Mouse (Mus musculus) spleen, adult 2 months (tissue): ENCODE results near the gene Lrrk1. TPM values are rescaled to one million over a fixed set of nuclear protein-coding genes. Genes with fewer than 3 reads are reported as not detected.

Experiments
- DNase-seq, 2 experiments: peaks; one replicate each; pipeline versions ENCODE4 v3.0.0 to v3.0.0-alpha.2; 2012 to 2021; ENCODE audit warnings: low spot score in 2 of 2, low read depth in 1 of 2
- H3K27ac ChIP-seq: fragments of 200-500 bp; 2 replicates; pipeline ENCODE4 v1.5.1; 2012; ENCODE audit warnings: low read length, inconsistent platforms; ENCODE audit not compliant: insufficient read depth
- H3K27me3 ChIP-seq: fragments of 200-500 bp; 2 replicates; pipeline ENCODE4 v1.6.1; 2012; ENCODE audit warnings: mild to moderate bottlenecking, moderate library complexity, low read length, inconsistent platforms; ENCODE audit not compliant: control insufficient read depth, insufficient read depth
- H3K36me3 ChIP-seq: fragments of 200-500 bp; 2 replicates; pipeline ENCODE4 v1.6.1; 2012; ENCODE audit warnings: mild to moderate bottlenecking, low read length, inconsistent platforms; ENCODE audit not compliant: control insufficient read depth, insufficient read depth
- H3K4me1 ChIP-seq: fragments of 200-500 bp; 2 replicates; pipeline ENCODE4 v1.6.1; 2011; ENCODE audit warnings: inconsistent platforms; ENCODE audit not compliant: control insufficient read depth, insufficient read depth, insufficient read length
- H3K4me3 ChIP-seq: fragments of 200-500 bp; 2 replicates; pipeline ENCODE4 v1.5.1; 2011; ENCODE audit warnings: mild to moderate bottlenecking, inconsistent platforms; ENCODE audit not compliant: insufficient read depth, insufficient read length; ENCODE audit errors: extremely low read depth
- CTCF ChIP-seq: fragments of 200-500 bp; IDR thresholded peaks from 2 replicates; pipeline ENCODE4 v1.5.1; 2011; ENCODE audit warnings: mild to moderate bottlenecking, inconsistent platforms; ENCODE audit not compliant: insufficient read depth, insufficient read length, insufficient replicate concordance; ENCODE audit errors: extremely low read depth
- POLR2A ChIP-seq: fragments of 200-500 bp; IDR thresholded peaks from 2 replicates; pipeline ENCODE4 v1.6.1; 2011; ENCODE audit warnings: low read depth, low read length, inconsistent platforms
- WGBS: fragments of 180-500 bp; shearing (Covaris S2); methylation state at CpG from one replicate; pipeline ENCODE4 v1.1.7; 2018; 5-methylcytosine and 5-hydroxymethylcytosine counted together
- polyA plus RNA-seq: library from polyadenylated mRNA; depleted of rRNA; stranded (reverse); fragments of >200 nt; gene quantifications from 2 replicates; pipeline ENCODE4 v1.2.3, GENCODE M21; 2012; rRNA removed

The Lrrk1 gene
- polyA plus RNA-seq, 1 experiment = 45.8 TPM

- H3K27ac ChIP-seq = 0 out of 2 replicates have a peak overlapping the region, but pooled peaks have one; percentile 14
- no peak overlapping the region for H3K4me3 ChIP-seq
- peaks cover 32% of the 10 kb centered on the region for H3K4me1 ChIP-seq
- 7% methylated on average over 10 of the region's 10 CpGs for WGBS
- no peaks in the 10 kb centered on the region for H3K36me3 ChIP-seq
- no peaks in the 10 kb centered on the region for H3K27me3 ChIP-seq
- no peak for DNase-seq
- no peak for TF ChIP-seq POLR2A
- no peak for TF ChIP-seq CTCF
Observed at GRCm38 (mm10) chr7:66179120-66179581, 209.0 kb downstream of the Lrrk1 start.

- H3K4me1 ChIP-seq = peaks cover 30% of the 10 kb centered on the region
- no peak for TF ChIP-seq POLR2A
- no peak for TF ChIP-seq CTCF
- 91% methylated on average over 6 of the region's 6 CpGs for WGBS
- peaks cover 2% of the 10 kb centered on the region; the same call in 1 of the 2 replicates for H3K36me3 ChIP-seq
- no peak overlapping the region for H3K4me3 ChIP-seq
- H3K27ac ChIP-seq = no peak overlapping the region
- no peaks in the 10 kb centered on the region for H3K27me3 ChIP-seq
- DNase-seq = no peak
Observed at GRCm38 (mm10) chr7:66178101-66178500, 210.0 kb downstream of the Lrrk1 start.

- no peaks in the 10 kb centered on the region for H3K27me3 ChIP-seq
- DNase-seq = no peak
- 83% methylated on average over 4 of the region's 4 CpGs for WGBS
Observed at GRCm38 (mm10) chr7:66176929-66177328, 211.2 kb downstream of the Lrrk1 start.

More at GRCm38 (mm10) chr7:66176929-66177328, 211.2 kb downstream of the Lrrk1 start:
- Histone ChIP-seq H3K4me1 (peaks cover 30% of the 10 kb centered on the region), H3K36me3 (peaks cover 5% of the 10 kb centered on the region), H3K27ac (no peak overlapping the region), H3K4me3 (no peak overlapping the region)
- TF ChIP-seq POLR2A (no peak), CTCF (no peak)

Other genes starting within 250 kb of the Lrrk1 start
- not detected in 2 replicates for gene Gm10974, start 22.4 kb downstream of the Lrrk1 start, polyA plus RNA-seq
- 0.53 and 0.85 TPM in 2 replicates for gene Aldh1a3, start 39.2 kb upstream of the Lrrk1 start, polyA plus RNA-seq